Mouse (Mus musculus) embryonic facial prominence, embryonic 13.5 days (tissue): Measurements from ENCODE around the gene Srr. TPM values are rescaled to one million over a fixed set of nuclear protein-coding genes. Genes with fewer than 3 reads are reported as not detected.
A peak's percentile ranks its signal among the peaks of the same experiment; 100 is the strongest.

ENCODE experiments used
- ATAC-seq: fragments of 200-750 bp; cut with Nextera tagmentation; 2 replicates; pipeline ENCODE4 v1.8.0; 2017; ENCODE audit warnings: low read depth; ENCODE audit not compliant: insufficient number of reproducible peaks, insufficient read depth, low FRiP score, low TSS enrichment
- H3K27ac ChIP-seq: fragments of 300-500 bp; sonication (generic); 2 replicates; pipeline ENCODE4 v1.5.1; 2015; ENCODE audit warnings: moderate library complexity, mild to moderate bottlenecking, inconsistent platforms
- H3K27me3 ChIP-seq: fragments of 300-500 bp; sonication (generic); 2 replicates; pipeline ENCODE4 v1.6.1; 2015; ENCODE audit warnings: mild to moderate bottlenecking, inconsistent platforms
- H3K36me3 ChIP-seq: fragments of 300-500 bp; sonication (generic); 2 replicates; pipeline ENCODE4 v1.6.1; 2015; ENCODE audit warnings: mild to moderate bottlenecking, inconsistent platforms
- H3K4me1 ChIP-seq: fragments of 300-500 bp; sonication (generic); 2 replicates; pipeline ENCODE4 v1.6.1; 2015; ENCODE audit warnings: inconsistent platforms
- H3K4me2 ChIP-seq: fragments of 300-500 bp; sonication (generic); 2 replicates; pipeline ENCODE4 v1.6.1; 2015; ENCODE audit warnings: moderate library complexity, mild to moderate bottlenecking, inconsistent platforms
- H3K4me3 ChIP-seq: fragments of 300-500 bp; sonication (generic); 2 replicates; pipeline ENCODE4 v1.5.1; 2015; ENCODE audit warnings: mild to moderate bottlenecking, inconsistent platforms
- H3K9ac ChIP-seq: fragments of 300-500 bp; sonication (generic); 2 replicates; pipeline ENCODE4 v1.6.1; 2015; ENCODE audit warnings: mild to moderate bottlenecking, inconsistent platforms
- H3K9me3 ChIP-seq: fragments of 300-500 bp; sonication (generic); 2 replicates; pipeline ENCODE4 v1.6.1; 2016; ENCODE audit warnings: inconsistent platforms
- WGBS: fragments of 180-500 bp; shearing (Covaris S2); methylation state at CpG from one replicate; pipeline ENCODE4 v1.1.7; 2015; ENCODE audit warnings: mixed read lengths; 5-methylcytosine and 5-hydroxymethylcytosine counted together
- polyA plus RNA-seq: library from polyadenylated mRNA; unstranded; fragments of >200 nt; fragmentation: Nextera tagmentation; extraction: Ambion mirVana; gene quantifications from 2 replicates; pipeline ENCODE4 v1.2.1, GENCODE M21; 2015

The Srr gene
- polyA plus RNA-seq, 1 experiment from 2014 or later = 30.6 TPM

GRCm38 (mm10) chr11:74901555-74901954 is 24.2 kb downstream of the Srr start:
- no peak for ATAC-seq
- Histone ChIP-seq H3K36me3 (peaks cover 72% of the 10 kb centered on the region), H3K27me3 (no peaks in the 10 kb centered on the region), H3K4me3 (no peak overlapping the region), H3K27ac (no peak overlapping the region), H3K4me1 (peaks cover 16% of the 10 kb centered on the region), H3K9ac (no peak overlapping the region), H3K9me3 (no peaks in the 10 kb centered on the region), H3K4me2 (no peak overlapping the region)
- 92% methylated on average over 6 of the region's 6 CpGs for WGBS

- no peaks in the 10 kb centered on the region for H3K27me3 ChIP-seq
- H3K9me3 ChIP-seq = no peaks in the 10 kb centered on the region
- H3K27ac ChIP-seq = peak overlapping the region; percentile 81
- H3K4me1 ChIP-seq = peaks cover 20% of the 10 kb centered on the region
- H3K9ac ChIP-seq = peak overlapping the region; percentile 83
- WGBS = under 1% methylated on average over 7 of the region's 7 CpGs
- peak overlapping the region; percentile 98 for H3K4me2 ChIP-seq
- ATAC-seq = no peak
- peak overlapping the region; percentile 91 for H3K4me3 ChIP-seq
- H3K36me3 ChIP-seq = peaks cover 41% of the 10 kb centered on the region
Observed at GRCm38 (mm10) chr11:74898517-74898827, 27.3 kb downstream of the Srr start.

DNA sequence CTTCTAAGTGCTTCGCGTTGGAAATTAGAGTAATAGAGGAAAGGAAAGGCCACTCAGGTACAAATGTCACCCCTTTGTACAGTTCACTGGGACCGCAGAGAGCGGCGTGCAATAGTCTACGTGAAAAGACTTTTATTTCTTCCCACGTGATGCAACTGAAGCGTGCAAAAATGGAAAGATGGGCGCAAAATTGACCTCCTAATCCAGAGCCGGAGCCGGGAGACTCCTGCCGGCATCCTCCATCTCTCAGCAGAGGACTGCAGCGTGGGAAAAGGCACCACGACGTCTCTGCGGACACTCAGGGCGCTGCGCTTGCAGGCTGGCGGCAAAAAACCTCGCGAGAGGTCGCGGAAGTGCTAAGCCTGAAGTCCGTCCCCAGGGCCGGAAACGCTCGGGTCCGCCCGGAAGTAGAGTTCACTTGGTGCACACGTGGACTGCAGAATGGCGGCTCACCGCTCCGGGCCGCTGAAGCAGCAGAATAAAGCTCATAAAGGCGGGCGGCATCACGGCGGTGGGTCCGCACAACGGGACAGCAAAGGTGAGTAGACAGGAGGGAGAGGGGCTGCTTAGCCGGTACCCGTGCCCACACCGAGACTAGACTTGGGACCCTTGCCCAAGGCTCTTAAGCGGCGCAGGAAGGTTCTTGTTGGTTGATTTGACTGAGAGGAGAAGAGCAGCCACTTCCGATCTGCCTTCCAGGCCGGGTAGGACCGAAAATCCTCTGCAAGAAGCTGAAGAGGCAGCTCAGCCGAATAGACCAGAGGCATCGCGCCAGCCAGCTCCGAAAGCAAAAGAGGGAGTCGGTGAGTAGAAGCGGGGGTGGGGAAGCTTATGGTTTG is 27.9 kb downstream of the Srr start, which contains the start of gene Tsr1:
TSS of gene Tsr1 (plus strand) at position 394 of the 839 bp plus-strand sequence.
- WGBS = under 1% methylated on average over 54 of the region's 54 CpGs
- peak within 1 kb of the TSS; percentile 83 for H3K9ac ChIP-seq
- no peaks in the 10 kb centered on the region for H3K9me3 ChIP-seq
- peak within 1 kb of the TSS; percentile 98 for H3K4me2 ChIP-seq
- ATAC-seq = peak; percentile 84; the same call in 1 of the 2 replicates
- peaks cover 20% of the 10 kb centered on the region for H3K4me1 ChIP-seq
- peaks cover 35% of the 10 kb centered on the region for H3K36me3 ChIP-seq
- peak within 1 kb of the TSS; percentile 81 for H3K27ac ChIP-seq
- no peaks in the 10 kb centered on the region for H3K27me3 ChIP-seq
- H3K4me3 ChIP-seq = peak within 1 kb of the TSS; percentile 91

DNA sequence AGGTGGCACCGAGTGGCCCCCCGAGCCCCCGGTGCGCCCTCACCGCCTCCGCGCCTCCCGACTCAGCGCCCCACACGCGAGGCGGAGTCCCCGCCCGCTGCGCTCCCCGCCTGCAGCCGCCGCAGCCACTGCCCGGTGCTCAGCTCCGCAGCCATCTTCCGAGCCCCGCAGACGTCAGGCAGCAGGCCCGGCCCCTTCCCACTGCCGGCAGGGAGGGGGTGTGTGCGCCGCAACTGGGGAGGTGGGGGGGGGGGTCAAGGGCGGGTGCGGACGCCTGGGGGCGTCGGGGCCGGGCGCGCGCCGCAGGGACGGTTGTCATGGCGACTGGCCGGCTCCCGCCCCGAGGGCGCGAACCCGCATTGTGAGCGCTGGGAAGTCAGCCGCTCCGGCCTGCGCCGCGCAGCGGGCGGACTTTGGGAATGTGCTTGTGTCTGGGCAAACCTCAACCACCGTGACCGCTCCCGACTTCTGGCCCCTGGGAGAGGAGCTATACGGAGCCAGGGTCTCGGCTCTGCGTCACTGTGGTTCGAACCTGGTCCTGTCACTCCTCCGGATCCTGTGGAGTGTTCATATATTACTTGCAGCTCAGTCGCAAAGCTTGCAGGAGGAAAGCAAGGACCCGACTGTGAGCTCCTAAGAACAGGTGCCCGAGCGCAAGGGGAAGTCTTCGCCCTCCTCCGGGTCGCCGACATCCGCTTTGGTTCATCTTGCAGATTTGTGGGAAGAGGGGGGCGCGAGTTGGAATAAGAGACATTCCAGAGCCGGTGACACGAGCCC is 28.7 kb downstream of the Srr start, which contains the start of gene Sgsm2:
TSS of gene Sgsm2 (minus strand) at position 160 of the 777 bp plus-strand sequence.
- H3K27ac ChIP-seq = peak within 1 kb of the TSS; percentile 81
- H3K9me3 ChIP-seq = no peaks in the 10 kb centered on the region
- ATAC-seq = peak; percentile 59
- peak within 1 kb of the TSS; percentile 98 for H3K4me2 ChIP-seq
- peaks cover 20% of the 10 kb centered on the region for H3K4me1 ChIP-seq
- H3K36me3 ChIP-seq = peaks cover 28% of the 10 kb centered on the region
- WGBS = under 1% methylated on average over 74 of the region's 74 CpGs
- H3K27me3 ChIP-seq = no peaks in the 10 kb centered on the region
- peak within 1 kb of the TSS; percentile 83 for H3K9ac ChIP-seq
- H3K4me3 ChIP-seq = peak within 1 kb of the TSS; percentile 91

- no peaks in the 10 kb centered on the region for H3K27me3 ChIP-seq
- ATAC-seq = peak; percentile 18; the same call in 1 of the 2 replicates
- H3K4me1 ChIP-seq = peaks cover 20% of the 10 kb centered on the region
- peaks cover 22% of the 10 kb centered on the region for H3K36me3 ChIP-seq
- H3K9ac ChIP-seq = peak overlapping the region; percentile 83
- no peaks in the 10 kb centered on the region for H3K9me3 ChIP-seq
- WGBS = under 1% methylated on average over 54 of the region's 55 CpGs
- H3K4me2 ChIP-seq = peak overlapping the region; percentile 98
- peak overlapping the region; percentile 81 for H3K27ac ChIP-seq
- H3K4me3 ChIP-seq = peak overlapping the region; percentile 91
Observed at GRCm38 (mm10) chr11:74895980-74896900, 29.5 kb downstream of the Srr start.

GRCm38 (mm10) chr11:74894619-74895018 is 31.1 kb downstream of the Srr start:
- WGBS = 85% methylated on average over 4 of the region's 4 CpGs
- H3K9ac ChIP-seq = no peak overlapping the region
- no peak for ATAC-seq

DNA sequence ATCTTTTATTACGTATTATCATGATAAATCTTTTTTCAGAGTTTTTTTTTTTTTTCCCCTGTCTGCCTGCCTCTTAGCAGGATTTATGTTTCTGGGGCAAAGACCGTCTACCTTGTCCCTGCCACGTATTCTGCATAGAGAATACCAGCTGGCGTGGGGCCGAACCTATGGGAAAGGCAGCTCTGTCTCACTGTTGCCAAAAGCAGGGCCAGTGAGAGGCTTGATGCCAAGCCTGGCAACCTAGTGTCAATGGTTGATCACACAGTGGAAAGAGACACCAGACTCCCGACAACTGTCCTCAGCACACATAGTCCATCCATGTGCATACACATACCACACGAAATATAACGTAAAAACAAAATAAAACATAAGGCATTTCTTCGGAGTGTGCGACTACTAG is 42.6 kb downstream of the Srr start:
- Histone ChIP-seq H3K27me3 (no peaks in the 10 kb centered on the region), H3K9me3 (no peaks in the 10 kb centered on the region), H3K36me3 (0 out of 2 replicates have a peak, but pooled peaks cover 7% of the 10 kb centered on the region), H3K4me1 (peaks cover 9% of the 10 kb centered on the region; the same call in 1 of the 2 replicates), H3K27ac (no peak overlapping the region), H3K4me3 (no peak overlapping the region), H3K9ac (no peak overlapping the region), H3K4me2 (no peak overlapping the region)
- WGBS = 94% methylated on average over 10 of the region's 10 CpGs
- ATAC-seq = no peak

More at GRCm38 (mm10) chr11:74894619-74895018, 31.1 kb downstream of the Srr start:
- peaks cover 15% of the 10 kb centered on the region for H3K4me1 ChIP-seq
- no peaks in the 10 kb centered on the region for H3K27me3 ChIP-seq
- no peak overlapping the region for H3K4me3 ChIP-seq
- peaks cover 6% of the 10 kb centered on the region for H3K36me3 ChIP-seq
- no peak overlapping the region for H3K27ac ChIP-seq
- H3K4me2 ChIP-seq = no peak overlapping the region
- no peaks in the 10 kb centered on the region for H3K9me3 ChIP-seq

GRCm38 (mm10) chr11:74881979-74882378 is 43.8 kb downstream of the Srr start:
- ATAC-seq = no peak
- Histone ChIP-seq H3K4me2 (no peak overlapping the region), H3K4me3 (no peak overlapping the region), H3K9me3 (no peaks in the 10 kb centered on the region), H3K9ac (0 out of 2 replicates have a peak overlapping the region, but pooled peaks have one; percentile 2), H3K27ac (peak overlapping the region; percentile 48), H3K36me3 (0 out of 2 replicates have a peak, but pooled peaks cover 7% of the 10 kb centered on the region), H3K4me1 (peaks cover 9% of the 10 kb centered on the region), H3K27me3 (no peaks in the 10 kb centered on the region)
- 76% methylated on average over 14 of the region's 14 CpGs for WGBS

GRCm38 (mm10) chr11:74880999-74881398 is 44.7 kb downstream of the Srr start:
- 86% methylated on average over 9 of the region's 9 CpGs for WGBS
- Histone ChIP-seq H3K36me3 (0 out of 2 replicates have a peak, but pooled peaks cover 7% of the 10 kb centered on the region), H3K9ac (no peak overlapping the region)

GRCm38 (mm10) chr11:74876801-74877200 is 48.9 kb downstream of the Srr start:
- Histone ChIP-seq H3K36me3 (no peaks in the 10 kb centered on the region), H3K4me3 (peak overlapping the region; percentile 6; the same call in 1 of the 2 replicates), H3K4me1 (peaks cover 25% of the 10 kb centered on the region), H3K4me2 (peak overlapping the region; percentile 37), H3K27ac (no peak overlapping the region), H3K9ac (0 out of 2 replicates have a peak overlapping the region, but pooled peaks have one; percentile 27), H3K27me3 (no peaks in the 10 kb centered on the region), H3K9me3 (no peaks in the 10 kb centered on the region)
- 1% methylated on average over 9 of the region's 9 CpGs for WGBS
- ATAC-seq = no peak

More at GRCm38 (mm10) chr11:74880999-74881398, 44.7 kb downstream of the Srr start:
- H3K27ac ChIP-seq = peak overlapping the region; percentile 48; the same call in 1 of the 2 replicates
- no peak overlapping the region for H3K4me3 ChIP-seq
- H3K27me3 ChIP-seq = no peaks in the 10 kb centered on the region
- H3K4me1 ChIP-seq = peaks cover 17% of the 10 kb centered on the region
- ATAC-seq = no peak
- H3K4me2 ChIP-seq = no peak overlapping the region
- H3K9me3 ChIP-seq = no peaks in the 10 kb centered on the region
